Mouse (Mus musculus): ENCODE data around the gene Vars.

DNA sequence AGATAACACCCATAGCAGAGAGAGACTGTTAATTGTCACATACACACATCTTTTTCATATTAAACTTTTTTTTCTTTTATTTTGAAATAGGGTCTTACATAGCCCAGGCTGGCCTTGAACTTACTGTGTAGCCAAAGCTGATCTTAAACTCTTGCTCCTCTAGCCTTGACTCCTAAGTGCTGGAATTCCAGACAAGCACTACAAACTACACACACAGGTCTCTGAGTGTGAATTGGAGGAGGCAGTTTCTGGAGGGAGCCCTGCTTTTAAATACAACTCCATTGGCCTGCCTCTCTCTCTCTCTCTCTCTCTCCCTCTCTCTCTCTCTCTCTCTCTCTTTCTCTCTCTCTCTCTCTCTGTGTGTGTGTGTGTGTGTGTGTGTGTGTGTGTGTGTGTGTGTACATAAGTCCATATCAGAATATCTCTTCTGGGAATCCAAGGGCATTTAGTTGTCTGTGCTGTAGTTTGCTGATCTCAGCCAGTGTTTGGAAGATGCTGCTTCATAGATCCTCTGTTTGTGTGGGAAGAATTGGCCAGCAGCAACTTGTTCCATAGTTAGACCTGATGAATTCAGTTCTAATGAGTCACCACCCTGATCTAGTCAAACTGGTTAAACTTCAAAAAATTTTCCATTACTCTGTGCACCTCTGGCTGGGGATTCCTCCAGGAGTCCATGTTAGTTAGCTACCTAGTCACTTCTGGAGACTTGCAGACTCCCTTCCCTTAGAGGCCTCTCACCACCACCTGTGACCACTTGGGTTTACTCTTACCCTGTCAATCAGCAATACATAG lies 39.9 kb upstream of the Vars start:
- no peak for TF ChIP-seq CTCF (IDR thresholded peaks at IDR 0.05; ENCODE audit: control insufficient read depth, insufficient read depth, insufficient replicate concordance, low read depth, low read length)
- no peak for TF ChIP-seq POLR2A (IDR thresholded peaks at IDR 0.05; ENCODE audit: control insufficient read depth, low read depth, low read length)
